Mouse (Mus musculus): ENCODE data around the gene Adarb1.
A peak's percentile ranks its signal among the peaks of the same experiment; 100 is the strongest.
"Not testable (repeated sequence)": the region's sequence is repeated elsewhere in the genome, so short reads cannot be mapped to it uniquely, and the experiment has no call there.

Adarb1 gene

DNA sequence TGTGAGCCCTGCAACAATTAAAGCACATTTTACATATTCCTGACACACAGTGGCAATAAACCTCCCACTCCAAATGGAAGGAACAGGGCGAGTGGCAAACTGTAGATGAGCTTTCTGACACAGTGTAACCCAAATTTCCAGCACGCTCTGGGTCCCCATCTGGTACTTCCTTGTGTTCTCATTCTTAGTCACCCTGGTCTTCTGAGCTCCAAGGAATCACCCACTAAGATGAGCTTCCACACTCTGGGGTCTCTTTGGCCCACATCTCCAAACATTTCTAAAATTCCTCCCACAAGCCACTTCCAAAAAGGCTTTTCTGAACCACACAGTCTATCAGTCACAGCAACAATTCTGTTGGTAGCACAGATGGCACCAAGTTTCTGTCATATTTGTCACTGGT lies 102.4 kb downstream of the Adarb1 start:
- peak; percentile 72 to 83 for DNase-seq (ENCODE audit: low spot score in 2 of 2)

DNA sequence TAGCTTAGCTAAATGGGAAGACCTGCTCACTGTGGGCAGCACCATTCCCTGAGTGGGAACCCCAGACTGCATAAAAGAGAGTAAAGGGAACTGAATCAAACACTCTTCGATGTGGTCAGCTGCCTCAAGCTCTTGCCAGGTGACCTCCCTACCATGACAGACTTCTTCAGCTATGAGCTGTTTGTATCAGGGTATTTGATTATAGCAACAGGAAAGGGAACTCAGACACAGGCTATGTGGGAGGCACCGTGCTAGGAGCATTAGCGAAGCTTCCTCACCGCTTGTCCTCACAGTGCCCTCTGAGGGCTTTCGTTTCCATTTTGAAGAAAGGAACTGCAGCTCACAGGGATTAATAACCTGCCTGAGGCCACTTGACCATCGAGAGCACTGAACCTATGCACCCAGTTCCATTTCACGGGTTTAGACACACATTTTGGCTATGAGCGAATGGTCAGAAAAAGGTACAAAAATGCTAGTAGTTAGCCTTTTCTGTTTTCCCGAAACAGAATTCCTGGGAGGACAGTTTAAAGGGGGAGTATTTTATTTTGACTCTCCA lies 103.3 kb downstream of the Adarb1 start:
- DNase-seq (ENCODE audit: low spot score in 2 of 2), result no peak

DNA sequence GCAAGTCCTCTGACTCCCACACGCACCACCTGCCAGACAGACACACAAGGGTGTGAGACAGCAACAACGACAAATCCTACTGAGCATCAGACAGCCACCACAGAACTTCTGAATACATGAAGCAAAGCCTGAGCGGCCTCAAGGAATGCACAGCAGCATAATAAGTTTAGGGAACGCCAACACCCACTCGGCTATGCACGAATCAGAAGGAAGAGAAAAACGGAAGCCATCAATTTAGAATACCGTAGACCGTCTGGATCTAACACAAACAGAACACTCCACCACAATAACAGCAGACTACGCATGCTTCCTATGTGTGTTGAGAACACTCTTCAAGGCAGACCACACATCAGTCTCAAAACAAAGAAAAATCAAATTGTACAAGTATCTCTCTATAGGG lies 109.1 kb downstream of the Adarb1 start:
- DNase-seq (ENCODE audit: low spot score in 2 of 2), result no peak

DNA sequence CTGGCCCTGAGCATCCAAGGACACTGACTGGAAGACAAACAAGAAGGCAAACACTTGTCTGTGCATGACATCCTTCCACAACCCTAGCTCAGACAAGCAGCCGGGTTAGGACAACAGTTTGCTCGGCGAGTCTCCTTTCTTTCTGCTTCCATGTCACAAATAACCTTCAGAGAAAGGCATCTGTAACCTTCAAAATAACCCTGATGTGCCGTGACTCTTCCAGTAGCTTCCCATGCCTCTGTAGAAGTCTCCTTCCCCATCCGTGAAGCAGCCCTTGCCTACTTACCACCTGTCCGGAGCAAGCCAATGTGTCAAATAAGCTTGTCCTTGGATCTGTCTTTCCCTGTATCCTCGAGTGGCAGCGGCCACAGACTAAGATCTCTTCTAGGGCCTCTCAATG lies 112.3 kb downstream of the Adarb1 start:
- DNase-seq (ENCODE audit: low spot score in 2 of 2), result no peak

DNA sequence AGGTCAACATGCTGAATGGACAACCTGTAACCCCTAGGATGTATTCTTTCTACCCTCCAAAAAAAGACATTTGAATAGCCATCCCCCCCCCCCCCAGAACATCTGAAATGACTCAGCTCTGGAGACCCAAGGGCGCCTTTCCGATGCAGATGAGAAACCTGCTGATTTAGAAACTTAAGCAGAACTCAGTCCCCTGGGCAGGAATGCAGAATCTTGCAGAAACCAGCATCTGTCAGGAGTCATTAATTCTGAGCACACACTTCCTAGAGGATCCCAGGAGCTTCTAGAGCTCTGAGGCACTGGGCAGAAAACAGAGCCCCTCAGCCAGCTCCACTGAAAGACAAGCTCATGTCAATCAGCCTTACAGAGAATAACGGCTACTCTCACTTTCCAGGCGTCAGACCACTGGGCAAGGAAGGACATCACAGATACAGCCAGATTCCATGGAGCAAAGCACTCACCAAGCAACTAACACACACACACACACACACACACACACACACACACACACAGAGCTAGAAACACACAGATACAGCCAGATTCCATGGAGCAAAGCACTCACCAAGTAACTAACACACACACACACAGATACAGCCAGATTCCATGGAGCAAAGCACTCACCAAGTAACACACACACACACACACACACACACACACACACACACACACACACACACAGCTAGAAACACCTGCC lies 113.1 kb downstream of the Adarb1 start:
- no peak for DNase-seq (ENCODE audit: low spot score in 2 of 2)

DNA sequence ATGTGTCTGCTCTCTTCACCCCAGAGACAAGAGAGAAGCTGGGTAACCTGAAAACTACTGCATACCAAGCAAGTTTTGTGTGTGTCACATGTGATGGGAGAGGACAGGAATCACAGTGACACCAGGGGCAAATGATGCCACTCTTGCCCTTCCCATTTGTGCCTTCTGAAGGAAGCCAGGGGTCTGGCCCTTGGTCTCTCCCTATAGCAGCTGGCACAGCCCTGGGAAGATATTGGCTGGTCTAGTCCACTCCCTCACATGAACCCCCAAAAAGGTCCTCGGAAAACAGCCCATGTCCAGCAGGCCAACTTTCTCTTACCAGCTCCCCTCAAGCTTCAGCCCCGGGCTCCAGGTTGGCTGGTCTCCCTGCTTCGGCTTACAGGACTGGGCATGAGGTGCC lies 113.7 kb downstream of the Adarb1 start:
- no peak for DNase-seq (ENCODE audit: low spot score in 2 of 2)

DNA sequence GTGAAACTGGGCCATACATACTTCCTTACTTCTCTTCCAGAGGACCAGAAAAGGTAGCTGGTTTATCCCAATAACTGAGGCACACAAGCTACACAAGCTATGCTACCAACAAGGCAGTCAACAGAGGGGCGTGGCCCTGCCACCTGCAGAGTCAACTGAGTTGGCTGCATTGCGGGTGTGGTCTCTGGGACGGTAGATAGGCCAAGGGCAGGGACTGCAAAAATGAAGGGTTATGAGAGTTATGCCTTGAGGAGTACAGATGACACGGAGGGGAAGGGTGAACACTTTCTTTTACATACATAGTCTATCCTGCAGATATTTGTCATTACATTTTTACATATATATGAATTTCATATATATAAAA lies 117.2 kb downstream of the Adarb1 start:
- no peak for DNase-seq (ENCODE audit: low spot score in 2 of 2)

DNA sequence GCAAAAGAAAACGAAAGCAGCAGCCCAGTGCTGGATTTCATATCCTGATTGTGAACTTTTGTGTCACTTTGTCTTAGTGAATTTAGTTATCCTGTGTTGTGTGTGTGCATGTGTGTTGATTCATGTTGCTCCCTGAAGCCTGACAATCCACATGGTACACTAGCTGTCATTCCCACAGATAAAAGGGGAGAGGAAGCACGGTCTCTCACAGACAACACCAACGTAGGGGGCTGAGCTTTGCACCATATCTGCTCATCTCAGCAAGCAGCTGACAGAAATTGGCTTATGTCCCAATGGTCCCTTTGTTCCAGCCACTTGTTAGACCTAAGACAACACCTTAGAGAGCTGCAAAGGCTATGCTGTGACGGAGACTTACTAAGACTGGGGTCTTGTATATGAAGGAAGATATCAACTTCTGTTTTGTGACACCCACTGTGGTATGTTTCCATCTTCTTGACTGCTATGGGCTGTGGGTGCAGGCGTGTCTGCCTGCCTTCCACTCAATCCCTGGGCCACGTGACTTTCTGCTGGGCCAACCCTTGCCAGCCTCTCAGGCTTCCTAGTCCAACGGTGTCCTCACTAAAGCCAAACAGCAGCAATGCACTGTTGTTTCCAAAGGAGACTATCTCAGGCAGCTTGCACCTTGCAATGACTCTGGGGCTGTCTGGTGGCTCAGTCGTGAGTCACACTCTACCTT lies 117.7 kb downstream of the Adarb1 start:
- DNase-seq (ENCODE audit: low spot score in 2 of 2), result no peak

DNA sequence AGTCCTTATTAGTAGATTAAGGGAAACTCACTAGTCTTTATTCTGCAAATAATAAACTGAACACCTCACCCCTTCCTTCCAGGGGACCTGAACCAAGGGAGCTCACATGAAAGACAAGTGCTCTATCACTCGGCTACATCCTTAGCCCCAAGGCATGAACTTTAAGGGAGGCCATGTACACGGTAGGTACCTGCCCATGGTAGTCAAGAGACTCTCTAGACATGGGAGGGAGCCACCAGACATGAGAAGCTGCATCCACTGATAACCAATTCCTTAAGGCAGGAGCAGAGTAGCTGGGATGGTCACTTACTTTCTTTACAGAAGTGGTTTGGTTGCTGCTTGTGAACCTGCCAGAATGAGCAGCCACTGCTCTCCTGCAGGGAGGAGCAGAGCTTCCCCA lies 118.9 kb downstream of the Adarb1 start:
- DNase-seq (ENCODE audit: low spot score in 2 of 2), result no peak

DNA sequence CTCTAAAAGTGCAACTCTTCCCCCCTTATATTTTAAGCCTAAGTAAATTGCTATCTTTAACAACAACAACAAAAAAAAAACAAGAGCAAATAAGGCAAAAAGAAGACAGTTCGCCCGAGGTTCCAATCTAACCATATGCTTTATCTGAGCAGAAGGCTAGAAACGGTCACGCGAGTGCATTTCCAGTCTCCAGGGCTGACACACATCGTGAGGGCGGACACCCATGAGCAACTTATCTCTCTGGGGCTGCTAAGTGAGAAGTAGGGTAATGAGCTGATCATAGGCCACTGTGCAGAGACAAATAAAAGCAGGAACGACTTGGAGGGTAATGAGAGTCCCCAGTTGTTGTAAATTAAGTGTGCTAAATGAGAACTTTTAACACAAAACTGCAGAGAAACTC lies 119.4 kb downstream of the Adarb1 start:
- DNase-seq (ENCODE audit: low spot score in 2 of 2), result no peak

DNA sequence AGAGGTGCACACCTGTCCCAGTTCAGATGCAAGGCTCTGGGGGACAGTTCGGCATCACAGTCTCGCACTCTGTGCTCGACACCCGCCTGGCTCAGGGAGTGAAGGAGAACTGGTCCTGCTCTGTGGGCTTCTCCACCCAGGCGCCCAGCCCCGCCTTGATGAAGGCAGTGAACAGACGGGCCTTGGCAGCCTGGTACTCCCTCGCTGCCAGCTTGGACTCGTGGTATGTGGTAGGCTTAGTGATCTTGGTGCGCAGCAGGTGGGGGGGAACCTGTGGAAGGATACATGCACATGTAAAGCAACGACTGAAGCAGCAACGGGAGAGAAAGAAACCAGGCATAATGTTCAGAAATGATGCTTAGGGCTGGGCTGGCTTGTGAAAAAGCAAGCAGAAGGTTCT lies 123.4 kb downstream of the Adarb1 start:
- peak in 1 of 2 experiments; percentile 29 for DNase-seq (ENCODE audit: low spot score in 2 of 2)

DNA sequence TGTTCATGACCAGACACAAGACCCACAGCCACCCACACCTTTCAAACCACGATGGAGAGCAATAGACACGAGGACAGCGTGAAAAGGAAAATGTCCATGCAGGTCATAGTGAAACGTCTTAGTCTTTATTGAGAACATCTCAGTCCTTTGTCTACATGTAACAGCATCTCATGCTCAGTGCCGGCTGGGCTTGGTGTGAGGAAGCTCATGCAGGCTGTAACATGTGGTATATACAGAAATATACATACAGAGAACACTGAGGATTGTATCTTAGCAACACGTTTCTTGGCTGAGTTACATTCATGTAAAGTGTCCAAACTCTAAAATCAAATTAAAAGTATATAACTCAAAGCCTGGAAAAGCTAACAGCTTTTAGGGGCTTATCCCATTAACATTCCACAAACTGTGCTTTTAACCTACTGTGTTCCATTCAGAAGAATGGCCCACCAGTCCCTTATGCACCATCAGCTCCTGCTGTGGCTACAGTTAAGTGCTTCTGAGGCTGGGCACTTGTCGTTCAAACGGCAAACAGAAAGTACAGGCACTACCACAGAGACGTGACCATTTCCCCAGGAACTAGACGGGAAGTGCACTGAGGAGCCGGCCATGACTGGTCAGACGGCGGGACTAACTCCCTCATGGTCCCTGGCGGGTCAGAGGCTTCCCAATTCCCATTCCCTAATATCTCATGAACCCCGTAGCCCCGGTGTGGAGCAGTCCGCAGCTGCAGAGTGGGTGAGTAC lies 127.3 kb downstream of the Adarb1 start:
- peak in 1 of 2 experiments; percentile 38 for DNase-seq (ENCODE audit: low spot score in 2 of 2)

DNA sequence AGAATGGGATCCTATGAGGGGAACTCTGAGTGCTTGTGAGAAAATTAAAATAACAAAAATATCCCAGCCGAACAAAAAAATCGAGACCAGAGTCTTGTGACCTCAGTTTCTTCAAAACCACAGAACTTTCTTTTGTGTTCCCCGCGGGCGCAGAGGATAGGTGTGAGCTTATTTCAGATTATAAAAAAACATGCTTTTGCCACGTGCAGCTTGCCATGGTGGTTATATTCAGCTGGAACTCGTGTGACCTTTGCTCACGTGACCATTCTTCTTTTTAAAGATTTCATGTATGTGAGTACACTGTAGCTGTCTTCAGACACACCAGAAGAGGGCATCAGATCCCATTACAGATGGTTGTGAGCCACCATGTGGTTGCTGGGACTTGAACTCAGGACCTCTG lies 128.5 kb downstream of the Adarb1 start:
- DNase-seq (ENCODE audit: low spot score in 2 of 2), result no peak

DNA sequence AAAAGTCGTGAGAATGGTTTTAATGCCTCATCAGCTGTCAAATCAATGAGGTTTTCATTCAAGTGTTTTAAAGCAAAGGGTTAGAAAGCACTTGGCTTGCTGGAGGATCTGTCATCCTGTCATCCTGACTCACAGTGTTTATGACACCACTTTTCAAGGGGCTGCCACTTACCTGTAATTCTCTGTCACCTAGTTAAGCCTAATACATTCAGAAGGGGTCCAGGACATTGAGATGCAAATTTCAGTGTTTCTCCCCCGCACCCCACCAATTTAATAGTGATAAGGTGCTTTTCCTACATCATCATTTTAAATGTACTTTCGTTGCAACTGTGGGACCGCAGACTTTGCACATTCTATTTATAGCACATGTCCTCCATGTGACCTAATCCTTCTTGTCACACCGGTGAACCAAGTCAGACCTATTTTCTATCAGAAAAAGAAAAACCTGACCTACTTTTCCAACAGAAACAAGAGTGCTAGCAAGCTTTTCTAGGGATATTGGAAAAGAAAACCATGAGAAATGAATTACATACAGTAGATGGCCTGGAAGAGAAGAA lies 129.4 kb downstream of the Adarb1 start:
- DNase-seq (ENCODE audit: low spot score in 2 of 2), result no peak

DNA sequence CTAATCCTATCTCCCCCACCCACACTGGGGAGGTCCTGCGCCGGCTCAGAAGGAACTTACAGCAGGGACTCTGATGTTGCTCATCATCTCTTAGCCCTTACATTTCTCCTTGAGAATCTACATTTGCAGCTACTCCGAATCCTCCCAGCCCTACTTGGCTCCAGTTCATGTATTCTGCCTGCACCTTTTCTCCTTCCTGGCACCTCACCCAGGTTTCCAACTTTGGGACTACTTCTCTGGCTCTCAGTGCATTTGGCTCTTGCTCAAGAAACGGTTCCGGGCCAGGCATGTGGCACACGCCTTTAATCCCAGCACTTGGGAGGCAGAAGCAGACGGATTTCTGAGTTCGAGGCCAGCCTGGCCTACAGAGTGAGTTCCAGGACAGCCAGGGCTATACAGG lies 130.4 kb downstream of the Adarb1 start:
- DNase-seq (ENCODE audit: low spot score in 2 of 2), result peak in 1 of 2 experiments; percentile 21

DNA sequence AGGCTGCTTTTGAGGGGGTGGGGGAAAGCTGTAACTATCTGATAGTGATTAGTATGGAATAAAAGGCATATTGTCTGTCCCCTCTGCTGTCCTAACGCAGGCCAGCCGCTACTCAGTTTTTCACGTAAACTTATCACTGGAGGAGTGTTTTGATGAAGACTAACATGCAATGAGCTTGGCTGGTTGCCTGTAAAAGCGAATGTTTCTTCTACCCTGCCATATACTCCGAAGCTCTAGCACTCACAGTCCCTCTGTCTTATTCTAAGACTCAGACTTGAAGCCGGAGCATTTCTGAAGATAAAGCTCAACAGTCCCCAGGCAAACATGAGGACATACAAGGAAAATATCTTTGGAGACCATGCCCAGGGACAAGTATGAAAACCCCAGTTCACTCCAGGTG lies 133.2 kb downstream of the Adarb1 start:
- no peak for DNase-seq (ENCODE audit: low spot score in 2 of 2)

DNA sequence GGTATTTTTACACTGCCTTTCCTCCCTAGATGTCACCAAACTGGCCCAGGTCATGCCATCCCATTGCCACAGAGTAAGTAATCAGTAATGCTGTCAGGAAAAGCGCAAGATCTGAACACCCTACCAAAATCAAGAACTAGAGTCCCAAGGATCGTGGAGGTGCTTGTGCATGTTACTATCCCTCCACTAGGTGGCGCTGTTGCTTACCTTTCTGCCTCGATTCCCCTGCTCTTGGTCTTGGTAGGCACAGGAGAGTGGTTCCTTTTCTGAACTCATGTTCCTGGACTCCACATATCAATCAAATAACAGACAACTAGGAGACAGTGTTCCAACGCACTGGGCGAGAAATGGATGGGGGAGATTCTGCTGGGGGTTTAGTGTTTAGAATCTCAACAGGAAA lies 135.2 kb downstream of the Adarb1 start:
- peak; percentile 68 to 78 for DNase-seq (ENCODE audit: low spot score in 2 of 2)

DNA sequence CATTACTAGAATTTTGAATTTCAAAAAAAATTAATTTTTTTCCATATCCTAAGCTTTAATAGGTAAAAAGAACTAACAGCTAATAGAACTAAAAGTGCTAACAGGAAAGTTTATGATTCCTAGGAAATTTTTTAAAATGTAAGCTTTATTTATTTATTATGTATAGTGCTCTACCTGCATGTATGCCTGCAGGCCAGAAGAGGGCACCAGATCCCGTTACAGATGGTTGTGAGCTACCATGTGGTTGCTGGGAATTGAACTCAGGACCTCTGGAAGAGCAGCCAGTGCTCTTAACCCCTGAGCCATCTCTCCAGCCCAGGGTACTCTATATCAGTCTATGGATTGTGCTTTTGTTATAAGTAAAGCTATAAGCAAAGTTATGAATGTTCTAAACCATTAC lies 136.0 kb downstream of the Adarb1 start:
- DNase-seq (ENCODE audit: low spot score in 2 of 2), result not testable (repeated sequence)

DNA sequence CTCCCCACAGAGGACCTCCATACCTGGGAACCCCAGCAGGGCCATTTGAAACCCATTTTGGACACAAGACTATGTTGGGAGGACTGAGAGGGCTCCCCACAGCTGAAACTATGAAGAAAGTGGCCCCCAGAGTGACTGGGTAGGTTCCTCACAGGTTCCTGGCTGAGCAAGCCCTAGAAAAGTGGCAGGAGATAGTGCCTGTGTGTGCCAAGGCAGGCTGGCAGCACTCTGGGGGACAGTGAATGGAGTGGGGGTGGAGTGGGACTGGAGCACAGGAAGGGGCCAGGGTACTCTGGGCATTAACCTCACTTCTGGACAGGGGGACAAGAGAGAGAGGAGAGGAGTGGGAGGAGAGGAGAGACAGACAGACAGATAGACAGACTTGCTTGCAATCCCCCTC lies 144.3 kb downstream of the Adarb1 start:
- DNase-seq (ENCODE audit: low spot score in 2 of 2), result no peak

DNA sequence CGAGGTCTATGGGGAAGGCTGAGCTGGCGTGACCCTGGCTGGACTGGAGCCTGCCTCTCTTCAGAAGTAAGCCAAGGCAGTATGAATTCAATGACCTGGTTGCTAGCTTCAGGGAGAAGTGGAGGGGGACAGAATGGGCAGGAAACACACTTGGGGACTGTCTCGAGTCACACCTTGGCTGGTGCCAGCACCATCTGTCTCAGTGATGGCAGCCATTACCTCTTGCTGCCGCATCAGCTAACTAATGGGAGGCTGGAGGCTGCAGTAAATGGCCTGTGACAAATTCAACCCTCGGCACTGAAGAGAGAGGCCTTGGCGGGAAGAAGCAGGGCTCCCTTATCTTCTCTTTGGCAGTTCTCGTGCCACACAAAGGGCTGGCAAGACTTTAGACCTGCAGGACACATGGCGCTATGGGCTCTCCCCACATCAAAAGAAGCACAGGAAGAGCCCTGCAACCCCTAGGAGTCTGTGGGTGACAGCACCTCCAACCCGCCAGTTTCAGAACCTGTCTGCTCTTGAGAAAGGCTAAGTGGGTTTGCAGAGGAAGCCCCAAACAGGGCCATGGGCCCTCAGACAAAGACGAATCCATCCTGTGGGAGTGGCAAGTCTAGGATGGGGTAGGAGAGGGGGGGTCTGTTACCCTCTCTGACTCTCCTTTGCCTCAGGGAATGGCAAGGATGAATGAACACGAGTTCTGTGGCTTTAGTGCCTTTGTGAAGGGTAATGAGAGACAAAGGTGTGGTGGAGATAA lies 144.9 kb downstream of the Adarb1 start:
- DNase-seq (ENCODE audit: low spot score in 2 of 2), result no peak

DNA sequence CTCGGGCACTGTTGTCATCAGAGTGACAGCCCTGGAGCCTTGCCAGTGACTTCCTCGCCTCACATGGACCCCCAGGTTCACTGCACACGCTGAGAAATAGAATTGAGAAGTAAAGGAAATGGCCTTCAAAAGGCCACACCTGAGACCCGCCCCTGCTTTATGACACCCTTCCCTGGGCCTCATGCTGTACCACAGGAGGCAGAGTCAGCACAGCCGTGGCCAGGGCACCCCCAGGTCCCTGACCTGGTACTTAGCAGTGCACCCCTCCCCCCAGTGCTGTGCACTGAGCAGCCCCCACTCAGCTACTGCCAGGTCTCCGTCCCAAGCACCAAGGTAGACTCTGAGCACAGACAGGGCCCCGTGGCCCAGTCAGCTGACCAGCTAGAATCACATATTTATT lies 148.9 kb downstream of the Adarb1 start:
- DNase-seq (ENCODE audit: low spot score in 2 of 2), result no peak

DNA sequence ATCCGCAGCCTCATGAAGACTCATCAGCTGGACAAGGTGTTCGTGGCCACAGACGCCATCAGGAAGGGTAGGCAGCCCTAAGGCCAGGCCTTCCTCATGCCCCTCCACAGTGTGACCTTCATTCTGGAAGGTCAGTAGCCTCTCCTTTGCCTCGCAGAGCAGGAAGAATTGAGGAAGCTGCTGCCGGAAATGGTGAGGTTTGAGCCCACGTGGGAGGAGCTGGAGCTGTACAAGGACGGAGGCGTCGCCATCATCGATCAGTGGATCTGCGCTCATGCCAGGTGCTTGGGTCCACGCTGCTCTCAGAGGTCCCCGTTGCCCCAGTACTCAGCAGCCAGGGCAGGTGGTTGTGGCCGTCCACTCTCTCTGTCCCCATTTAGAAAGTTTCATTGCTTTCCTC lies 151.0 kb downstream of the Adarb1 start:
- DNase-seq (ENCODE audit: low spot score in 2 of 2), result no peak

Measured in frontal cortex, postnatal 36 days (tissue).